Mouse (Mus musculus) cerebellum, postnatal 14 days (tissue): ENCODE data around the gene Rgs4.

Experiments used
- DNase-seq, 2 experiments: peaks; one replicate each; pipeline ENCODE4 v3.0.0; 2021; ENCODE audit warnings: mixed read lengths in 2 of 2

Rgs4 gene

DNA sequence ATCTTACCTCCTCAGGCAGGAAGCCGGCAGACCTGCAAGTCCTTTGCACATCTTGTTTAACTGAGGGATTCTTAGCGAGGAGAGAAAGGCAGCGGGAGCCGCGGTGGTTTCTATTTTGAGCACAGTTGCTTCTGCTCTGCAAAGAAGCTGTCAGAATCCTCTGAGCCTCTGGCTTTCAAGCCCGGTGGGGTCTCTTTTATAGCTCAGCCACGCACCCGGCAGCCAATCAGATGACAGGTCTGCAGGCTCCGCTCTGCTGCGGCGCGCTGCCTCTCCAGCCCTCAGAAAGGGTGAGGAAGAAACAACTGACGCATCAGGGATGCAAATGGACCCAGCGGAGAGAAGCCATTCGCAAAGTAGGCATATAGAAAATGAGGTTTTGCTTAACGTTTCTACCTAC is at the start of gene Rgs4:
Gene Rgs4, minus strand, starts transcription at position 170 of the 400 bp plus-strand sequence.
- peak; percentile 73 to 75 for DNase-seq

DNA sequence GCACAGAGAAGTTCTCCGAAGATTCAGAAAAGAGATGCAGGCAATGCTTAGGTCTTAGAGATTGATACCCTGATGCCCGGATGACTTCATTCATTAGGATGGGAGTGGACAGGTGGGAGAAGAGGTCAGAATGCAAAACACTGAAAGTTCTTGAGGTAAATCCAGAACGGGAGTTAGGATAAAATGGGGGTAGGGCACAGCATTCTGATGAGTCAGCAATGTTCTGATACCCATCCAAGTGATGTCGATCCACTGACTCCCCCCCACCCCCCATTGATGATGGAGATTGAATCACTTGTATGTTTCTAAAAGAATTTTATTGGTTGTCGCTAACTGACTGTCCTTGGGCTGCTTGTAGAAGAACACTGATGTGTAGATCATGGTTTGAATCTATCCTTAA is 45.0 kb upstream of the Rgs4 start:
- no peak for DNase-seq

DNA sequence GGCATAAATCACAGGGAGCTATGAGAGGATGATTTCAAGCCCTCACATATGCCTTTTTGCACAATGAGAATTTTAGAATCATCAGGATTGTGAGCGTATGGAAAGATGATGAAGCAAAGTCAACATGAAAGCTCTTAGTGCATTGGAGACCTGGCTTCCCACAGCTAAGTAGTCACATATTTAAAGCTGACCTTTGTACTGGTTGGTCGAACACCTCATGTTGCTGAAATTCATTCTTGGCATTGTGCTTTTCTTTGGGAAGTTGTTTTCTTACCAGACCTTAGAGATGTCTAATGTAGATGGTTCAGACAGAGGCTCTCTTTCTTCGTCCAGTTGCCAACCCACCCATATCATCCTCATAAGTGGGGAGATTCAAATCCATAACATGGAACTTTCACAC is 38.5 kb upstream of the Rgs4 start:
- no peak for DNase-seq

DNA sequence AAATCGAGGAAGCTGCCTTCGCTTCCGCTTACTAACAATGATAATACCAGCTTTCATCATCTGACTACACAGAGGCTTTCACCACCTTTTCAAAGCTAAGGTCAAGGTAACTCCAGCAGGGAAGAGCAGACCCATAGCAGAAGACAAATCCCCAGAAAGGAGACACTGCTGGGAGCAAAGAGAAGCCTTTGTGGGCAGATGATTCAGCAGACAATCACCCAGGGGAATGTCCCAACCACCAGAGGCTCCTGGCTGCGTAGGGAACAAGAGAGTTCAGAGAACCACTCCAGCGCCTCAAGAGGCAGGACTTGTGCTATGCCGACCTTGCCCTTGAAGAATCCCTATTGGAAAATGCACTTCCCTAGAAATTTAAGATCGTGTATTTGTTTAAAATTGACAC is 29.1 kb upstream of the Rgs4 start:
- DNase-seq: no peak

DNA sequence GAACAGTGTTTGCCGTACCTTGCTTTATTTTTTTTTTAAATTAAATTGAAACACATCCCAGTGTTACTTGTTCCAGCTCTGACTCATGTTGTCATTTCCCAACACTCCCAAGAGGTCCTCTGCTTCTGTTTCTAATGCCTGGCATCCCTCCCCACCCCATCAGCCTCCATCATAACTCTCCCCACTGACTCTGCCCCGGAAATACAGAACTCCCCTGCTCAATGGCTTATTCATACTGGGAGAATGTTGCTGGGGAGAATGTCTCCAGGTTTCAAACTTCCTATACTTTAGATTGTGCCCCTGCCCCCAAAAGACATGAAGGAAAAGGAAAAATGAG is 17.1 kb upstream of the Rgs4 start:
- DNase-seq: no peak

DNA sequence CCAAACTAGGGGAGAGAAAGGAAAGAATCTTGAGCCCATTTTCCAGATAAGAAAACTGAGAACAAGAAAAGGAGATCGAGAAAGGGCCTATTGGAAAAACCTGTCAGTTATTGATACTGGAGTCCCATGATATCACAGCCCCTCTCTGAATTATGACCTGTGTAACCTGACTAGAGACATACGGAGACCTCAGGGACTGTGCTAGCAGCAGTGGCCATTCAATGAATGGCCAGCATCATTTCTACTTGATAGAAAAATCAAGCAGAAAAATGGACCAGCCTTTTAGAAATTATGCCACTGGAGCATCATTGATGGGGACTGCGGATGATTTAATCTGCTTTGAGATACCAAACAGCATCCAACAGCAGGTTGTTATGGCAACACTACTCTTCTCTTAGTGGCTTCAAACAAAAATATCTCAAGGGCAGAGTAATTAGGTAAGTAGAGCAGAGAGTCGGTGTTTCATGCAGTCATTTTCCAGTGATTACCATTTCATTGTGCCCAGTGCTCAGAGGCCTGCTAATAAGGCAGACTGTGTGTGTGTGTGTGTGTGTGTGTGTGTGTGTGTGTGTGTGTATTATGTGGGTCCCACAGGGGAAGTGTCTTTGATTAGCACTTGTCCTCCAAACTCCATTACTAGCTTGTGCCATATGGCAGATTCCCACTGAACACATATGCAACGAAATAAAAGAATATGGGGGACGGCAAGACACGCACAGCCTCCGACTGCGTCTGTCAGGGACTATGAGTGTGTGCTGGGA is 16.6 kb upstream of the Rgs4 start:
- peak; percentile 1 to 16 for DNase-seq

DNA sequence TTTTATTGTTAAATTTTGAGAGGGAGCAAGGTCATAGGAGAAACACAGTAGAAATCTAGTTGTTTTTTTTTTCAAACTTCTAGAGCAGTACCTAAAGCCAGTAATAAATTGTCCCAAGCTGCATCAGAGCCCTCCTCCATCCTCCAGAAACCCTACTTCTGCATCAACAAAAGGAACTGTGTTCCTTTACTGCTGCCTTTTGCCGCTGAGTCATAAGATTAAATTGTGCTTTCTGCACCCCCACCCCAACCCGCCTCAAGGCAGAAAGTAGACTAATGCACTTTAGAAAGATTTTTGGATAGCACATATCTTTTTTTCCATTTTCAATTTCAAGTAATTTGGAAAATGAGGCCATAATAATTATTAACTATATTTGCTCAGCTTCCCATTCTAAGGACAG is 15.1 kb upstream of the Rgs4 start:
- no peak for DNase-seq

DNA sequence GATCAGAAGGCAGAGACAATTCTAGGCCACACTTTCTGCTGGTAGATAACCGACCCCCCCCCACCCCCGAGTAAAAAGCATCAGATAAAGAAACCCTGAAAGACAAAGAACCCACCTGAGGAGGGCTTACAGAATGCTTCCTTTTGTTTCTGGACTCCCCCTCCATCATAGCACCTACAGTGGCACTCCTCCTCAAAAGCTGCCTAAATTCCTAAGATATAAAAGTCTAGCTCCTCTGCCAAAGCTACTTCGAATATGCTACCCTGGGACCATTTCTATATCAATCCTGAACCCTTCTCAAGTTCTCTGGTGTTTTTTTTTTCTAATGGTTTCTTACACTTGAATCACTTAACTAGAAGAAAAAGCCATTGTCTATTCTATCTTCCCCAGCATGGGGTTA is 9.1 kb upstream of the Rgs4 start:
- no peak for DNase-seq

DNA sequence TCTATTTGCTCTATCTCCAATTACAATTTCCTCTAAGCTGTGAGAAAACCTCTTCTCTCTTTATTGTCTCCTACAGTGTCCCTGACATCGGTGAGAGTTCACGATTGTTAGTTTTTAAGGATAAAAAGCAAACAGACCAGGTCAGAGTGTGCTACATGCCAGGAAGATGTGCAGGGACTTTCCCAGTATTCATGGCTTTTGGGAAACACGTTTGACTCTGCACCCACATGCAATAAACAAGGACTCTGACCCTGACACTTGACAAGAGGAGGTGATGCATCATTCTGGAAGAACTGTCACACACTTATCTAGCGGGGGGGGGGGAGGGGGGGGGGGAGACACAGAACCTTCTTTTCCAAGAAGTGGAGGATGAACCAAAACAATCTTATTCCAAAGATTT is 5.0 kb upstream of the Rgs4 start:
- no peak for DNase-seq

DNA sequence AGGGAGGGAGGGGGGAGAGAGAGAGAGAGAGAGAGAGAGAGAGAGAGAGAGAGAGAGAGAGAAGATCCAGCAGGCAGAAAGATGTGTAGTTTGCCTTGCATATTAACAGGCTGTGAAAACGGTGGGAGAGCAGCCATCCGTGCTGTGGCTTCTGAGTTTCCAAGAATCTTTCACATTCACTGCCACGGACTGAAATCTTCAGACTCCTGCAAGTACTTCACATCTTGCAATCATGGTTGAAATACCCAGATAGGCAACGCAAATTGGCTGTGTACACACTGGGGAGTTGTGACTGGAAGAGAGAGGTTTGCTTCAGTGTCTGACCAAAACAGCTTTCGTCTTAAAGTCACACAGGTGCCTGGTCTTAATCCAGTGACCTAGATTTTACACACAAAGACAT is 997 bp upstream of the Rgs4 start:
- peak; percentile 9 to 16 for DNase-seq

DNA sequence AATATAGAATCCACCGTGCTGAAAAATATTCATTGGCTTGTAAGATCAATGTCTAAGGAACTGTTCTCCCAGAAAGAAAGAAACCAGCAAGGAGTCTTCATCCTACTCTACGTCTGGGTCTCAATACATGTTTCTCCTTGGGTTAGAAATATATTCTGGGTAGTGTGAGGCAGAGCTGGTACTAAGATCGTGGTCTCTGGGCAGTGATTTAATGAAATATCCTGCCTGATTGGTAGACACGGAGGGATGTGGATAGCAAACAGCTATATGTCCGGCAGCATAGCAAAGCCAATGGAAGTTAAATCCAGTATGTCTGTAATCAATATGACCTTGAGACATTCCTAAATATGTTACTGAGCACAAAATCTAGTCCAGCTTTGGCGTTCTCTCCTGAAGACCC is 460 bp upstream of the Rgs4 start:
- no peak for DNase-seq

DNA sequence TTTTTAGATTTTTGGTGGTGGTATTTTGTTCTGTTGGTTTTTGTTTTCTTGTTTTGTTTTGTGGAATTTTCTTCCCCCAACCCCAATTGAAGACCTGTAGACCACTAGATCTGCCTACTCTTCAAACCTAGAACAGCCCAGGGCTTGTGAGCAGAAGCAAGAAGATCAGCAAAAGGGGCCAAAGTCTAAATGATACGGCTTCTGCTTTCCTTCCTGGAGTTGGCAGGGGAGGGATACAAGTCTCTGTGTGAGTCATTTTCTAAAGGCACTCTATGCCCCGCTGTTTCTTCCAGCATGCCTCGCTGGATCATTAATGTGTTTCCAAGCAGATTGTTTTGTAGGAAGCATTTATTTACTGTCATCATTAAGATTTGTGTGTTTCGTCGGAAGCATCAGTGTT is 6.3 kb downstream of the Rgs4 start:
- DNase-seq: no peak

DNA sequence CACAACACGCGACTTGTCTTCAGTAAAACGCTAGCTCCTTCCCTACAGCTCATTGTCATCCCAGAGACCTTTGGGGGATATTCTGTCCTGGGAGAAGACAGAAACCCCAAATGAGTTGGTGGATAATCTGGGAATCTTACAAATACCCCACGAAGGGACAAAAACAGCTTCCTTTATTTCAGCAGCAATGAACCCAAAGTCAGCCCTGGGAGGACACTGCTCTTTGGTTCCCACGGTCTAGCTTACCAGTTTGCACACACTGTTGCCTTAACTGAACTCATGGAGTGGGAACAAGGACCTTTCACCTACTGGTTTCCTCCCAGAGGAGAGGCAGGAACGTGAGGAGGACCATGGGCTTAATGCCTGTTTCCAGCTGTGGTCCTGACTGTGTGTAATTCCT is 10.2 kb downstream of the Rgs4 start:
- DNase-seq: no peak

DNA sequence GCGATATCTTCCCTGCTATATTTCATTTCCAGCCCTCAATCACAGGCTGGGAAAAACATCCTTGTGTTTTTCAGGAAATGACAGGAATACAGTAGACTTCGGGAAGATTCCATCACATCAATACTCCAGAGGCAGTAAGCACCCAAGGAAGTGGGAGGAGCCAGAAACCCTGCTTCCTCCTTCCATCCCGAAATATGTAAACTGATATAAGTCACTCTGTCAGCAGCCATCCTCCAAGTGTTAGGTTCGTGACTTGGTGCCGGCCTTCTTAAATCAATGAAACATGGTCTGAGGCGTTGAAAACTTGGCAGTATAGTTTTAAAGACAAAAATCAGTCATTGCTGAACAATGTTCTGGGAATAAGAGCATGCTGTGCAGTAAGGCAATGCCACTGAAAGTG is 11.3 kb downstream of the Rgs4 start:
- DNase-seq: no peak

DNA sequence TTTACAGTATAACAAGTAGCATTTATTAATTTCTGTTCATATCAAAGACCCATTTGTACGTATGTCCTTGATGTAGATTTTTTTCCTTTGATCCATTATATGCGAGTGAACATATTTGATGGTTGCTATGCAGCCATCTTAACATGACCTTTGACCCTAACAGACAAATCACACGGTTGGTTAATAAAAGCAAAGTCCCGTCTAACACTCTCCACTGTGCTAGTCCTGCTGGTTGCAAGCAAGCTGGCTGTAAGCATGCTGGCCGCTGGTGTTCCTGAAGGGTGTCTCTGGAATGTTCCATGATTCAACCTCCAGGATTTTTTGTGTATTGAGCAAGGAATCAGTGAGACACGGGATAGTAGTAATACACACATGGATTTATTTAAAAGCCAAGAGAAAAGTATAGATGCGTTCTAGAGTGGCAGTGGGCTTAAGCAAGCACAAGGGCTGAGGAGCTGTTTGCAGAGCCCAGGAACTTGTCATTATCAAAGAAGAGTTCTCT is 16.8 kb downstream of the Rgs4 start:
- DNase-seq: no peak

DNA sequence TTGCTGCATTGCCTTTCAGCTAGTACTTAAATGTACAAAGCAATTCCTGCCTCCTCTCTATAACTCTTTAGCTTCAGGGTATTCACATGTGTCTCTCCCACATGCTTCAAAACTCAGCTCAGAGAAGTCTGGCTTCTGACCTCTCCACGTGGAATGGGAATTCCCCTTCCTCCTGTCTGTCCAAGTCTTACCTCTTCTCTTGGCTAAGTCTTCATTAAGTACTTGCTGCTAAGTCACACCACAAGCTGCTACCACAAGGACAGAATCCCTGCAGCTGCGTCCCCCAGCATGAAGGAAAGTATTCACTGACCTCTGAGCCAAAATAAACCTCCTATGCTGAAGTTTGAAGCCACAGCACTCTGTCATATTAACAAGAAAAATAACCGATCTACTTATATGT is 21.1 kb downstream of the Rgs4 start:
- no peak for DNase-seq

DNA sequence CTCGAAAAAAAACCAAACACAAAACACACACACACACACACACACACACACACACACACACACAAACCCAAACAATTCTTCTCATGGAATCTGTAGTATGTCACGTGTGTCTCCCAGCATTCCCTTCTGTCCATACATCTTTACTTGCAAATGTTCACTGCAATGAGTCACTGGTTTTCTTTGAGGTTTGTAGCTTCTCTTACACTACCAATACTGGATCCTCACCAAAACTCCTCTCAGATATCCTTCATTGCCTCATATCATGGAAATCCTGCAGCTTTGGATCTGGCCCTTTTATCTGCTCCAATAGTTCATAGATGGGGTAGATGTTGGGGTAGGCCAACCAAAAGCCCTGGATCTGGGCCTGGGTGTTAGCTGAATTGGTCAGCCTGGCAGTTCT is 25.6 kb downstream of the Rgs4 start:
- no peak for DNase-seq

DNA sequence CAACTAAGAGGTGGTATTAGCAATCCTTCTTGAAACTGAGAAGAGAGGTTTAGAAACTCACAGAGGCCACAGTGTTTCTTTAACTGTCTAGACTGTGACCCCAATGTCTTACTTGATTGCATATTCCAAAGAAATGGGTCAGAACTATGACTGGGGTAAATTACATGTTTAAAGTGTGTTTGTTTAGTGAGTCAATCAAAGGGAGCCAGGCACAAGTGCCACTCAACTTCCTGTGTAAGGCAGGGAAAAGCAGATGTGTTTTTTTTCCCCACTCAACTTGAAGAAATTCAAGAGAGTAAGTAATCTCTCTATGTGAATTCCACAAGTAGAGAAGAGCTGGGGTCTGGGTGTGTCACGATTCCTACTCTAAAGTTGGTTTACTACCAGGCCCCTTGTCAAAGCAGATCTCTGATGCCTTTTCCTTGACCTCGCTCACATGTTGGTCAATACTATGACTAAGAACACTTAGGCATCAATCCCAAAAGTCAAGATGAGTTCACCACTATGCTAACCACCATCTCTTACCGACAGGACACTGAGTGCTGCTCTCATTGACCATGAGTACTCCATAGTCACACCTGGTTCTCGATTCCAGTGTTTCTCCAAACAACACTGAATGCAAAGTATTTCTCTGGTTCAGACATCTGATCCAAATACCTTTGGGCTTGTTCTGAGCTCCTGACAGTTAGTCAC is 42.9 kb downstream of the Rgs4 start:
- no peak for DNase-seq

DNA sequence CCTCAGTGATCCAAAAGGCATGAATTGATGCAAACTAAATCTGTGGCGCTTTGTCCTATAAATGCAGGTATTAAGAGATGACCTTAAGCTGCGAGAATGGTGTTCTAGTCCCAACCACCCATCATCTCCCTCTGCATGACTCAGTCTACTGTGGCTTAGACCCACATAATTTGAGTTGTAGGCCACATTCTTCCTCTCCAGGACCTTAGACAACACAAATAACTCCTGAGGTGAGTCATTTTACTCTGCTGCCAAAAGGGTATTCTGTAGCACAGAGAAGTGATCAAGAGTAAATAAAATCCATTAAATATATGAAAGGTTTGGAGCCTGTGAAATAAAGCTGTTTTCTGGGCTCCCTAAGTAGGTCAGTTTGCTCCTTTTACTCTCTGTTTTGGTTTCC is 48.3 kb downstream of the Rgs4 start:
- DNase-seq: no peak

DNA sequence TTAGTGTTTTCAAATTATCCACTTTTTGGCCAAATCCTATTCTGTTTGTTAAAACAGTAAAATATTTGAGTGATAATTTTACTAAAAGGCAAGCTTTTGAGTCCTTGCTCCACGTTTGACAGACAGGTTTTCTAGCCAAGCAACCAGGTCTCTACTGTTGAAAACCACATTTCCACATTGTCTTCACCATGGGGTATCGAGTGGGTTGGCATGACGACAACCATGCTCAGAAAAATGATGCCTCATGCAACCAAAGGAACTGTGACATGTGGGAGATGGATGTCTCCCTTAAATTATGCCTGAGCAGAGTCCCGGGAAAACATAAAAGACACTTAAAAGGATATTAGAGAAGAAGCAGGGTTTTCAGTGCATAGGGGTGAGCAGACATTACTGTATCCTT is 50.2 kb downstream of the Rgs4 start:
- peak; percentile 68 to 71 for DNase-seq

DNA sequence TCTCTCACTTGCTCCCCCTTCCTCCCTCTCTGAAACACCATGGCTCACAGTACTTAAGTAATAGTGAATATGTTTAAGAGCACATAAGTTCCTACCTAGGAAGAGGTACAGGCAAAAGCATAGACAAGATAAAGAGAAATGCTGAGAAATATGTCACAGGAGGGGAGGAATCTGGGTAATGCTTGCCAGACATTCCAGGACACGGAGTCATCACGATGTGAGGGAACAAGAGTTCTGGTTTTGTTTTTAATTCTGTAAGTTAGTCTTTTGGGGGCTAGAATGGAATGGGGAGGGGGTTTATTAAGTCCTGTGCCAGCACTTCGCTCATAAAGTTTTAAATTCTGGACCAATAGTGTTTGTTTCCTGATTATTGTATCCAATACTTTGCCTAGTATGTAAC is 52.1 kb downstream of the Rgs4 start:
- DNase-seq: no peak

DNA sequence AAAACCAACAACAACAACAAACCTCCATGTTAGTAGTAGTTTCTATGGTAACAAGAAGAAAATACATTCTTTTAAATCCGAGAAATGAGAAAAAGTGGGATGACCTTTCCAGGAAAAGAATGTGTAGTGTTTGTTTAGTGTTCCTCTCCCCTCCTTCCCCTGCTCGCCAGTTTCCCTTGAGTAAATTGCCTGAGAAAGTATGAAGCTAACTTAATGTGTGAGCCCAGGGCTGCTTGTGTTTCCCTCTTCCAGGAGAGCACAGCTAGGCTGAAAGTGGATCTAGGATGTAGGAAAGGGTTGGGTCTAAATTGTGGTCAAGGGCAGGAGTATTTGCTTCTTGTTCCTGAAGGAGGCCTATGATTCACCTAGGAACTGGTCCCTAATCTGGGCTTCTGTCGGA is 53.9 kb downstream of the Rgs4 start:
- no peak for DNase-seq

DNA sequence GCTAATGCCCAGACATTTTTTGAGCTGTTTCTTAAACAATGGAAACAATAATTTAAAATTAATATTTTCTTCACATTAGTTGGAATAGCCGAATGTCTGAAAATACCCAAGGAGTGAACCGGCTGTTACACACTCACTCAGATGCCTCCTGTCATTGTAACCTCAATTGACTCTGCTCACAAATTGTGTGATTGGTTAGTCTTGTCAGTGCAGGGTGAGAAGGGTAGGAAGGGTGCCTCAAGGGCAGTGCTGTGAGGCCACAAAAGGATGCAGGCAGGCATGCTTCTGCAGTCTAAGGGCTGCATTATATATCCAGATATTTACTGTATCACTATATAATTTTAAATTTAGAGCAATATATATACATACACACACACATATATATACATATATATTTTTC is 54.4 kb downstream of the Rgs4 start:
- DNase-seq: no peak
